Mouse (Mus musculus): ENCODE measurements at regions not wholly inside any gene's neighbourhood (a gene's known extent, or its start where the extent isn't known, plus 50 kb on each side); places are given as distances from the start of the nearest gene placed in this dataset.

GRCm38 (mm10) chr2:45371268-45371667 lies 254.1 kb upstream of the Zeb2 start:
- TF ChIP-seq CTCF (conservative IDR thresholded peaks at IDR 0.05; ENCODE audit: insufficient read depth, insufficient read length, low read depth, low read length) = no peak
- TF ChIP-seq POLR2A (IDR thresholded peaks at IDR 0.05; ENCODE audit: low read depth, low read length) = no peak

Measured in kidney, adult 2 months (tissue).